Mouse (Mus musculus): Measurements from ENCODE around the gene Kcnj9. TPM values are rescaled to one million over a fixed set of nuclear protein-coding genes. Genes with fewer than 3 reads are reported as not detected.

Gene Kcnj9
- polyA plus RNA-seq, 1 experiment from 2014 or later, result 0.05 TPM

DNA sequence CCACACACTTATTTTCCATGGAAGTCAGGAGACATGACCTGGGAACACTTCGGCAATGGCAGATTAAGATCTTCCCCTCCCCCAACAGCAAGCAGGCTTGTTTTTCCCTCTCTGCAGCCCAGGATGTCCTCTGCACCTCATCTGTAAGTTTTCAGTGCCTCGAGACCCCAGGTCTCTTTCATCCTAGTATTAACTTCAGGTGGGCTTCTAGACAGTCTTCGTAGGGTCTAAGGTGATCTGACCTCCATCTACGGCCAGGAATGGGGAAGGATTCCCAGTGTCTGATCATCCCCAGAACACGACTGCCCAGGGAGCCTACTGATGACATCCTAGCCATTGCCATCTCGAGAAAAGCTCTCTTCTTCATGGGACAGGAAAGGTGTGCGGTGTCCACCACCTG, 657 bp downstream of the Kcnj9 start:
- peaks cover 56% of the 10 kb centered on the region for H3K27me3 ChIP-seq (replicated peaks; ENCODE audit: control insufficient read depth, insufficient read depth, low read length)
- H3K4me2 ChIP-seq (replicated peaks; ENCODE audit: low read depth), result no peak overlapping the region
- no peak overlapping the region for H3K27ac ChIP-seq (ENCODE audit: low read depth, low read length)
- no peaks in the 10 kb centered on the region for H3K36me3 ChIP-seq (ENCODE audit: control insufficient read depth, insufficient read depth)
- H3K4me1 ChIP-seq (replicated peaks; ENCODE audit: control insufficient read depth, insufficient read depth, low read length), result no peaks in the 10 kb centered on the region
- WGBS, result 71% methylated on average over 7 of the region's 7 CpGs
- H3K9ac ChIP-seq (ENCODE audit: low read depth, low read length), result no peak overlapping the region
- H3K9me3 ChIP-seq (ENCODE audit: control insufficient read depth), result no peaks in the 10 kb centered on the region
- H3K4me3 ChIP-seq (ENCODE audit: low read depth, low read length), result no peak overlapping the region
- no peak for ATAC-seq
- TF ChIP-seq CTCF (IDR thresholded peaks at IDR 0.05; ENCODE audit: low read depth), result no peak

DNA sequence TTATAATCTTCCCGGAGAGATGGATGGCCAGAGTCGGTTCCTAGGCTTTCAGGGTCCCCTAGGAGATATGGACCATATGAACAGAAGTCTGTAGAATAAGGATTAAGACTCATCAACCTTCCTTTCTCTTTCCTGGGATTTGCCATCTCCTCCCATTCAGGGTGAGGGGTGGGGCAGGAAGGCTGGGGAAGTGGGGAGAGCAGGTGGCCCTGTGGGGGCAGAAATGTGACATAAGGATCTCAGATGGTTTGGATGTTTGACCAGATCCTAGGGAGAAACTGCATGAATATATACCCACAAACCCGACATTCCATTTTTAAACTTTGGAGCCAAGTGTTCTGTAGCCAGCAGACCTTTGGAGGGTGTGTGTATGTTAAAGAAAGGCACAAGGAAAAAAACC, 1.1 kb downstream of the Kcnj9 start:
- 81% methylated on average over 3 of the region's 3 CpGs for WGBS
- peaks cover 56% of the 10 kb centered on the region for H3K27me3 ChIP-seq (replicated peaks; ENCODE audit: control insufficient read depth, insufficient read depth, low read length)

DNA sequence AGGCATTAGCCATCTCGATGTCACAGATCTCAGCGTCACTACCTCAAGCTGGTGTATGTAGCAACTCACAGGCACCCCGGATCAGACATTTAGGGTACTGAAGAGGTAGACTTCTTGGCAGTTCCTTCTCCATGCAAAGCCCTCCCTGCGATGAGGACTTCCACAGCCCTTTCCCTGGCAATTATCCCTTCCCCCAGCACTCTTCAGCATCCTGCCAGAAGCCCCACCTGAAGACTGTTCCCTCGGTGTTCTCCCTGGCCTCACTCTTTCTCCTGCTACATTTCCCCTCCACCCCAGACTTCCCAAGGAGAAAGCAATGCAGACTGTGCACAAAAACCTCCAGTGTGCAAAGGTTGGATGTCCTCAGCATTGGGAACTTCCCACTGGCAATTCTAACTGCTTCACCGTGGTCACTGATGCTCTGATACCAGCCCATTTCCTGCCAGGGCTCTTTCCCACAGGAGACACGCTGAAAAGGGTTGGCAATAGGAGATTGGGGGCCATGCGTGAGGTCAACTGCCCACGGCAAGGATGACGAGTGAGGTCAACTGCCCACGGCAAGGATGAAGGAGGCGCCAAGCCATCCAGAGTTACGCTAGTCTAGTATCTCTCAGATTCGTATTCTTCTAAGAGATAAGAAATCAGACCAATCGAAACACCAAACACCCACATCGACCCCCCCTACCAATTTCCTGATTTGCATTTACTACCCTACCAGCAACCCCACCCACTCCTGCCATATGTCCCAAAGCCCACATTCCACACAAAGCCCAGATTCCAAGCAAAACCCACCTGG, 1.7 kb downstream of the Kcnj9 start:
- H3K4me1 ChIP-seq (replicated peaks; ENCODE audit: control insufficient read depth, insufficient read depth, low read length), result no peaks in the 10 kb centered on the region
- H3K36me3 ChIP-seq (ENCODE audit: control insufficient read depth, insufficient read depth), result no peaks in the 10 kb centered on the region
- no peaks in the 10 kb centered on the region for H3K9me3 ChIP-seq (ENCODE audit: control insufficient read depth)
- no peak for TF ChIP-seq CTCF (IDR thresholded peaks at IDR 0.05; ENCODE audit: low read depth)
- WGBS, result 82% methylated on average over 16 of the region's 16 CpGs
- no peak overlapping the region for H3K4me3 ChIP-seq (ENCODE audit: low read depth, low read length)
- no peak overlapping the region for H3K4me2 ChIP-seq (replicated peaks; ENCODE audit: low read depth)
- H3K27ac ChIP-seq (ENCODE audit: low read depth, low read length), result no peak overlapping the region
- peaks cover 56% of the 10 kb centered on the region for H3K27me3 ChIP-seq (replicated peaks; ENCODE audit: control insufficient read depth, insufficient read depth, low read length)
- no peak overlapping the region for H3K9ac ChIP-seq (ENCODE audit: low read depth, low read length)
- ATAC-seq, result no peak

More for the DNA sequence above, 1.1 kb downstream of the Kcnj9 start:
- Histone ChIP-seq H3K4me2 (replicated peaks; ENCODE audit: low read depth) (no peak overlapping the region), H3K4me1 (replicated peaks; ENCODE audit: control insufficient read depth, insufficient read depth, low read length) (no peaks in the 10 kb centered on the region), H3K36me3 (ENCODE audit: control insufficient read depth, insufficient read depth) (no peaks in the 10 kb centered on the region), H3K9me3 (ENCODE audit: control insufficient read depth) (no peaks in the 10 kb centered on the region), H3K4me3 (ENCODE audit: low read depth, low read length) (no peak overlapping the region), H3K27ac (ENCODE audit: low read depth, low read length) (no peak overlapping the region), H3K9ac (ENCODE audit: low read depth, low read length) (no peak overlapping the region)
- no peak for TF ChIP-seq CTCF (IDR thresholded peaks at IDR 0.05; ENCODE audit: low read depth)
- ATAC-seq, result no peak

DNA sequence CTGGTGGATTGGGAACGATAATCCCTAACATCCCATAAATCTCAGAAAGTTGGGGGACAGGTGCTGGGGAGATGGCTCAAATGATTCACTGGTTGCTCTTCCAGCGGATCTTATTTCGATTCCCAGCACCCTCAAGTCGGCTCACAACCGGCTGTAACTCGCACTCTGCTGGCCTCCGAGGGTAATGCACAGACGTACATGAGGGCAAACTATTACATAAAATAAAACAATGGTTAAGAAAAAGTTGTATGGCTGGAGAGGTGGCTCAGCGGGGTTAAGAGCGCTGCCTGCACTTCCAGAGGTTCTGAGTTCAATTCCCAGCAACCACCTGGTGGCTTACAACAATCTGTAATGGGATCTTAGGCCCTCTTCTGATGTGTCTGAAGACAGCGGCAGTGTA, 2.4 kb downstream of the Kcnj9 start:
- peak overlapping the region; percentile 71 for H3K4me2 ChIP-seq (replicated peaks; ENCODE audit: low read depth)
- H3K36me3 ChIP-seq (ENCODE audit: control insufficient read depth, insufficient read depth), result no peaks in the 10 kb centered on the region
- H3K27ac ChIP-seq (ENCODE audit: low read depth, low read length), result no peak overlapping the region
- no peaks in the 10 kb centered on the region for H3K9me3 ChIP-seq (ENCODE audit: control insufficient read depth)
- no peaks in the 10 kb centered on the region for H3K4me1 ChIP-seq (replicated peaks; ENCODE audit: control insufficient read depth, insufficient read depth, low read length)
- no peak overlapping the region for H3K9ac ChIP-seq (ENCODE audit: low read depth, low read length)
- H3K27me3 ChIP-seq (replicated peaks; ENCODE audit: control insufficient read depth, insufficient read depth, low read length), result peaks cover 56% of the 10 kb centered on the region
- TF ChIP-seq CTCF (IDR thresholded peaks at IDR 0.05; ENCODE audit: low read depth), result no peak
- no peak for ATAC-seq
- H3K4me3 ChIP-seq (ENCODE audit: low read depth, low read length), result peak overlapping the region; percentile 40
- WGBS, result 59% methylated on average over 11 of the region's 11 CpGs

DNA sequence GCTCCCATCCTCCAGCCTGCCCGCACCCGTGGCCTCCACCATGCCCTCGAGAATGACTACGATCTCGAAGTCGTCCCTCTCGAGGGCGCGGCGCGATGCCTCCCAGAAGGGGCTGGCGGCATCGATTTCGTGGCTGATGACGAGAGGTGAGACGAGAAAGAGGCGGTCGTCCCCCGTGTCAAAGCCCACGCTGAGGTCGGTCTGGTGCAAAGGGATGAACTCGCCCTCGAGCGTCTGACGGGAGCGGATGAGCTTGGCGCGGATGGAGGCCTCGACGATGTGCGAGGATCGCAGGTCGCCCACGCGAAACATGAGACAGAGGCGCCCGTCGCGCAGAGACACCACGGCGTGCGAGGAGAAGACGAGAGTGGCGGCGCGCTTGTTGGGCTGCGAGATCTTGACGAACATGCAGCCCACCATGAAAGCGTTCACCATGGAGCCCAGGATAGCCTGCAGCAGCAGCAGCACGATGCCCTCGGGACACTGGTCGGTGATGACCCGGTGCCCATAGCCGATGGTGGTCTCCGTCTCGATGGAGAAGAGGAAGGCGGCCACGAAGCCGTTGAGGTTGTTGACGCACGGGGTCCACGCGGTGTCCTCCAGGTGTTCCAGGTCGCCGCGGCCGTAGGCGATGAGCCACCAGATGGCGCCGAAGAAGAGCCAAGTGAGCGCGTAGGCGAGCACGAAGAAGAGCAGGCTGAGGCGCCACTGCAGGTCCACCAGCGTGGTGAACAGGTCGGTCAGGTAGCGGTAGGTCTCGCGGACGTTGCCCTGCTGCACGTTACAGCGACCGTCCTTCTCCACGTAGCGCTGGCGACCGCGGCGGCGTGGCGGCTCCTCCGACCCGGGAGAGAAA, 3.2 kb downstream of the Kcnj9 start:
- TF ChIP-seq CTCF (IDR thresholded peaks at IDR 0.05; ENCODE audit: low read depth), result peak; percentile 87
- WGBS, result 19% methylated on average over 94 of the region's 94 CpGs
- Histone ChIP-seq H3K27ac (ENCODE audit: low read depth, low read length) (no peak overlapping the region), H3K9ac (ENCODE audit: low read depth, low read length) (no peak overlapping the region), H3K27me3 (replicated peaks; ENCODE audit: control insufficient read depth, insufficient read depth, low read length) (peaks cover 56% of the 10 kb centered on the region), H3K4me2 (replicated peaks; ENCODE audit: low read depth) (peak overlapping the region; percentile 71), H3K4me1 (replicated peaks; ENCODE audit: control insufficient read depth, insufficient read depth, low read length) (no peaks in the 10 kb centered on the region), H3K36me3 (ENCODE audit: control insufficient read depth, insufficient read depth) (no peaks in the 10 kb centered on the region), H3K4me3 (ENCODE audit: low read depth, low read length) (peak overlapping the region; percentile 40), H3K9me3 (ENCODE audit: control insufficient read depth) (no peaks in the 10 kb centered on the region)
- ATAC-seq, result peak; percentile 61

DNA sequence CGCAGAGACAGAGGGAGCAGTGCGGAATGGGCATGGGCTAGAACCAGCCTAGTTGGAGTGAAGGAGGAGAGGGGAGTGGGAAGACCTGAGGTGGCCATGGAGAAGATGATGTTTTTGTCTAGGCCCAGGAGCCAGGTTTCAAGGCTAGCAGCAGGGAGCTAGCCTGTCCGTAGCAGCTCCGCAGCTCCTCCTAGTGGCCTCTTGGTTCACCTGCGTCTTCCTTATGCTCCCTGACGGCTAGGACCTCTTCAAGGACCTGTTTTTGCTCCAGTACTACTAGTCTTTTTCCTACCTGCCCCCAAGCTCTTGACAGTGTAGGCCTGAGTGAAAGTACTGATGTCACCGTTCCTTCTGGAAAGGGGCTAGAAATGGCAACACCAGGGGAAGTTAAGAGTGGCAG, 4.4 kb downstream of the Kcnj9 start:
- no peaks in the 10 kb centered on the region for H3K4me1 ChIP-seq (replicated peaks; ENCODE audit: control insufficient read depth, insufficient read depth, low read length)
- 16% methylated on average over 7 of the region's 7 CpGs for WGBS
- H3K36me3 ChIP-seq (ENCODE audit: control insufficient read depth, insufficient read depth), result no peaks in the 10 kb centered on the region
- peaks cover 49% of the 10 kb centered on the region for H3K27me3 ChIP-seq (replicated peaks; ENCODE audit: control insufficient read depth, insufficient read depth, low read length)
- H3K9me3 ChIP-seq (ENCODE audit: control insufficient read depth), result no peaks in the 10 kb centered on the region
- no peak overlapping the region for H3K27ac ChIP-seq (ENCODE audit: low read depth, low read length)
- ATAC-seq, result peak; percentile 25
- H3K4me2 ChIP-seq (replicated peaks; ENCODE audit: low read depth), result no peak overlapping the region
- H3K4me3 ChIP-seq (ENCODE audit: low read depth, low read length), result no peak overlapping the region
- peak; percentile 94 for TF ChIP-seq CTCF (IDR thresholded peaks at IDR 0.05; ENCODE audit: low read depth)
- no peak overlapping the region for H3K9ac ChIP-seq (ENCODE audit: low read depth, low read length)

Measured in intestine, postnatal 0 days (tissue).